Comparison of ENCODE assay signal across 13 mouse cellular contexts in the genomic region with DNA sequence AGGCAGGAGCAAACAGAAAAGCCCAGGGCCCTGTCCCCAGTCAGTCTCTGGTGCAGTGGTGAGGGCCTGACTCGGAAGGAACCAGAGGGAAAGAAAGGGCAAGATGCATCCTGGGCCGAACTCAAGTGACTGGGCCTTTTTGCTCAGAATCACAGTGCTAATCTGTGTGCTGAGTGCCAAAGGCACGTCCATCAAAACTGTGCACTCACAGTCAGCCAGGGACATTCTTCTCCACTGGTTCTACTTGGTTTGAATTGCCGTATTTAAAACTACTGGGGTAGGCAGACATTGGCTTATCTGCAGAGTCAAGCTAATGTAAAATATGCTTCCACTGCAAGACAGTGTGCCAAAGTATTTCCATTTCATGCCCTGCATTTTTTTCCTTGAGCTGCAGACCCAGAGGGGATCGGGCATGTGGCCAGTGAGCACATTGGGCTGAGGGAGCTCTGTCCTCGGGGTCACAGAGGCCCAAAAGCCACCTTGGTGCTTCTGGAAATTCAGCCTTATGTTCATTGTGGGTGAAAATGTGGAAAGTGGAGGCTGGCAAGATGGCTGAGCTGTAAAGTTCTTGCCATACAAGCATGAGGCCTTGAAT. TPM values are rescaled to one million over a fixed set of nuclear protein-coding genes. Genes with fewer than 3 reads are reported as not detected.
DNase-seq lines count a peak whose midpoint lies in the region; ATAC-seq and TF ChIP-seq lines count a peak whose summit lies in the region.
"Had no signal": no experiment of that assay in that cellular context is flagged by ENCODE, and none has a peak within 500 bp of the region (broad histone marks: within the 10 kb centered on the region; RNA-seq: fewer than 3 reads in every experiment).

No protein-coding gene starts in this region.

- no peak overlapping the region for H3K4me3 ChIP-seq in embryonic fibroblast, embryonic 13.5 days (ENCODE audit: insufficient read depth, low read length)
- no peak overlapping the region for H3K4me3 ChIP-seq in kidney, adult 2 months (ENCODE audit: insufficient read depth, low read depth, low read length)
- H3K4me3 ChIP-seq in stomach, embryonic 16.5 days (replicated peaks; ENCODE audit: low read length) = no peak overlapping the region
- H3K4me3 ChIP-seq: intestine, embryonic 15.5 days; left cerebral cortex, adult 2 months; liver, embryonic 13.5 days; stomach, embryonic 15.5 days had no signal

- WGBS in kidney, adult 2 months = 14% methylated on average over 6 of the region's 6 CpGs
- 77% methylated on average over 6 of the region's 6 CpGs for WGBS in stomach, embryonic 16.5 days

- no peaks in the 10 kb centered on the region for H3K36me3 ChIP-seq in kidney, adult 2 months (ENCODE audit: control insufficient read depth, insufficient read depth, low read length)
- no peaks in the 10 kb centered on the region for H3K36me3 ChIP-seq in stomach, embryonic 16.5 days (ENCODE audit: control insufficient read depth, insufficient read depth, low read length)
- H3K36me3 ChIP-seq: intestine, embryonic 15.5 days; liver, embryonic 13.5 days; stomach, embryonic 15.5 days had no signal

- H3K4me1 ChIP-seq in embryonic fibroblast, embryonic 13.5 days (ENCODE audit: control insufficient read depth, insufficient read depth, low read length) = peaks cover 32% of the 10 kb centered on the region
- H3K4me1 ChIP-seq in kidney, adult 2 months (ENCODE audit: control insufficient read depth, insufficient read depth, low read length) = peaks cover 43% of the 10 kb centered on the region
- peaks cover 24% of the 10 kb centered on the region for H3K4me1 ChIP-seq in stomach, embryonic 16.5 days (ENCODE audit: control insufficient read depth, insufficient read depth, low read length)

- no peak for ATAC-seq in stomach, embryonic 16.5 days (ENCODE audit: insufficient read depth, low FRiP score)
- ATAC-seq: intestine, embryonic 15.5 days had no signal

- intact Hi-C loops in left cerebral cortex, postnatal 4 days (cut with DNase I) = no loop called here

- H3K27me3 ChIP-seq in kidney, adult 2 months (replicated peaks; ENCODE audit: control insufficient read depth, insufficient read depth, low read length) = no peaks in the 10 kb centered on the region
- no peaks in the 10 kb centered on the region for H3K27me3 ChIP-seq in stomach, embryonic 16.5 days (ENCODE audit: control insufficient read depth, insufficient read depth, low read length)
- H3K27me3 ChIP-seq: intestine, embryonic 15.5 days; liver, embryonic 13.5 days; stomach, embryonic 15.5 days had no signal

- no peak overlapping the region for H3K4me2 ChIP-seq in stomach, embryonic 16.5 days (ENCODE audit: low read depth, low read length)
- H3K4me2 ChIP-seq: intestine, embryonic 15.5 days; liver, embryonic 13.5 days; stomach, embryonic 15.5 days had no signal

- no peak for TF ChIP-seq POLR2A in embryonic fibroblast, embryonic 13.5 days (IDR thresholded peaks at IDR 0.05; ENCODE audit: low read depth, low read length)
- no peak for TF ChIP-seq POLR2A in kidney, adult 2 months (IDR thresholded peaks at IDR 0.05; ENCODE audit: low read depth, low read length)

- 0 out of 2 replicates have a peak overlapping the region, but pooled peaks have one; percentile 6 for H3K9ac ChIP-seq in stomach, embryonic 16.5 days (ENCODE audit: low read length)
- H3K9ac ChIP-seq: intestine, embryonic 15.5 days; liver, embryonic 13.5 days; stomach, embryonic 15.5 days had no signal

- peak; percentile 44 for DNase-seq in left cerebral cortex, postnatal 4 days
- DNase-seq in left cerebral cortex, adult 11 months (ENCODE audit: low spot score) = no peak
- DNase-seq in kidney, adult 2 months = peak; percentile 80
- DNase-seq in retina, postnatal 1 day = no peak
- DNase-seq in T-cell, adult 2 months (ENCODE audit: low spot score) = no peak
- DNase-seq: liver, embryonic 13.5 days; right cerebral cortex, postnatal 14 days had no signal

- H3K9me3 ChIP-seq in stomach, embryonic 16.5 days (replicated peaks; ENCODE audit: control insufficient read depth, low read length) = no peaks in the 10 kb centered on the region
- H3K9me3 ChIP-seq: intestine, embryonic 15.5 days; liver, embryonic 13.5 days; stomach, embryonic 15.5 days had no signal

- no peak for TF ChIP-seq CTCF in embryonic fibroblast, embryonic 13.5 days (IDR thresholded peaks at IDR 0.05; ENCODE audit: borderline replicate concordance, insufficient read depth, low read length)
- no peak for TF ChIP-seq CTCF in kidney, adult 2 months (conservative IDR thresholded peaks at IDR 0.05; ENCODE audit: insufficient read depth, insufficient read length, low read depth, low read length)

- H3K27ac ChIP-seq in embryonic fibroblast, embryonic 13.5 days (ENCODE audit: insufficient read depth, low read length) = peak overlapping the region; percentile 2; the same call in 1 of the 2 replicates
- peak overlapping the region; percentile 61; the same call in 1 of the 2 replicates for H3K27ac ChIP-seq in kidney, adult 2 months (ENCODE audit: insufficient read depth, low read depth, low read length)
- no peak overlapping the region; the same call in 1 of the 2 replicates for H3K27ac ChIP-seq in stomach, embryonic 16.5 days (ENCODE audit: low read length)
- H3K27ac ChIP-seq: intestine, embryonic 15.5 days; left cerebral cortex, adult 2 months; liver, embryonic 13.5 days; stomach, embryonic 15.5 days had no signal

RNA-seq across cellular contexts. Expression of gene Col4a1, which starts 12.3 kb away (rescaled TPM):
- 100 to 1,000 TPM; 142 TPM for total RNA-seq in left cerebral cortex, postnatal 4 days (2021)
- 757 and 1,094 TPM in 2 replicates for polyA plus RNA-seq in embryonic fibroblast, embryonic 13.5 days (2011; ENCODE audit: insufficient read length, low read depth, missing spikeins)
- polyA plus RNA-seq in kidney, adult 2 months (2012; rRNA removed) = 216 and 304 TPM in 2 replicates
- polyA plus RNA-seq in stomach, embryonic 16.5 days (2015; fragmentation: Nextera tagmentation; extraction: Ambion mirVana) = 207 and 211 TPM in 2 replicates
- total RNA-seq: neutrophil, adult 5-6 weeks had no signal

RNA-seq across cellular contexts. Expression of gene Col4a2, which starts 12.3 kb away (rescaled TPM):
- total RNA-seq in left cerebral cortex, postnatal 4 days (2021) = 10 to 100 TPM; 97.2 to 98.2 TPM
- polyA plus RNA-seq in embryonic fibroblast, embryonic 13.5 days (2011; ENCODE audit: insufficient read length, low read depth, missing spikeins) = 282 and 415 TPM in 2 replicates
- 75.6 and 83.5 TPM in 2 replicates for polyA plus RNA-seq in kidney, adult 2 months (2012; rRNA removed)
- polyA plus RNA-seq in stomach, embryonic 16.5 days (2015; fragmentation: Nextera tagmentation; extraction: Ambion mirVana) = 57.3 and 65.2 TPM in 2 replicates
- total RNA-seq: neutrophil, adult 5-6 weeks had no signal

Comparison
In these comparisons a context has a peak if more than half of its experiments do, and no peak if none do; other contexts are left out.
1. DNase-seq: peak in left cerebral cortex, postnatal 4 days (single experiment) and kidney, adult 2 months (single experiment); none in left cerebral cortex, adult 11 months (single experiment), retina, postnatal 1 day (single experiment) and T-cell, adult 2 months (single experiment).